Comparison of ENCODE assay signal across 20 mouse cellular contexts in genomic region chr5:112498921-112499917, GRCm38 (mm10). TPM values are rescaled to one million over a fixed set of nuclear protein-coding genes. Genes with fewer than 3 reads are reported as not detected.
DNase-seq lines count a peak whose midpoint lies in the region; ATAC-seq and TF ChIP-seq lines count a peak whose summit lies in the region.
"Had no signal": no experiment of that assay in that cellular context is flagged by ENCODE, and none has a peak within 500 bp of the region (broad histone marks: within the 10 kb centered on the region; RNA-seq: fewer than 3 reads in every experiment).

No protein-coding gene starts in this region.

- no peaks in the 10 kb centered on the region for H3K9me3 ChIP-seq in forebrain, embryonic 14.5 days (replicated peaks; ENCODE audit: control insufficient read depth, low read length)
- H3K9me3 ChIP-seq in forebrain, embryonic 11.5 days (ENCODE audit: control insufficient read depth, low read length) = no peaks in the 10 kb centered on the region
- H3K9me3 ChIP-seq in liver, embryonic 12.5 days (replicated peaks) = no peaks in the 10 kb centered on the region
- H3K9me3 ChIP-seq in liver, postnatal 0 days (ENCODE audit: low read length) = no peaks in the 10 kb centered on the region
- H3K9me3 ChIP-seq in embryonic facial prominence, embryonic 10.5 days = no peaks in the 10 kb centered on the region
- H3K9me3 ChIP-seq in midbrain, embryonic 14.5 days (ENCODE audit: control insufficient read depth, low read length) = no peaks in the 10 kb centered on the region
- H3K9me3 ChIP-seq: limb, embryonic 15.5 days had no signal

- H3K4me3 ChIP-seq in forebrain, embryonic 14.5 days (ENCODE audit: low read depth, low read length) = no peak overlapping the region
- no peak overlapping the region for H3K4me3 ChIP-seq in forebrain, embryonic 11.5 days (ENCODE audit: low read depth, low read length)
- no peak overlapping the region for H3K4me3 ChIP-seq in liver, embryonic 12.5 days
- H3K4me3 ChIP-seq in liver, postnatal 0 days (ENCODE audit: low read depth, low read length) = no peak overlapping the region
- H3K4me3 ChIP-seq in embryonic facial prominence, embryonic 10.5 days = no peak overlapping the region
- H3K4me3 ChIP-seq in midbrain, embryonic 14.5 days (replicated peaks; ENCODE audit: low read depth, low read length) = no peak overlapping the region
- H3K4me3 ChIP-seq: limb, embryonic 15.5 days had no signal

- TF ChIP-seq EP300 in liver, postnatal 0 days (IDR thresholded peaks at IDR 0.05; ENCODE audit: low read depth) = no peak

- 72% methylated on average over 13 of the region's 13 CpGs for WGBS in forebrain, embryonic 14.5 days
- WGBS in forebrain, embryonic 11.5 days = 76% methylated on average over 13 of the region's 13 CpGs
- WGBS in liver, embryonic 12.5 days (ENCODE audit: insufficient replicate concordance) = 38% methylated on average over 13 of the region's 13 CpGs
- WGBS in liver, postnatal 0 days (ENCODE audit: insufficient replicate concordance) = 50% methylated on average over 13 of the region's 13 CpGs
- WGBS in embryonic facial prominence, embryonic 10.5 days = 74% methylated on average over 13 of the region's 13 CpGs
- WGBS in midbrain, embryonic 14.5 days = 67% methylated on average over 13 of the region's 13 CpGs

- no peaks in the 10 kb centered on the region for H3K27me3 ChIP-seq in forebrain, embryonic 14.5 days (replicated peaks; ENCODE audit: control insufficient read depth, insufficient read depth, low read length)
- no peaks in the 10 kb centered on the region for H3K27me3 ChIP-seq in forebrain, embryonic 11.5 days (ENCODE audit: control insufficient read depth, insufficient read depth, low read length)
- no peaks in the 10 kb centered on the region for H3K27me3 ChIP-seq in liver, embryonic 12.5 days (replicated peaks)
- H3K27me3 ChIP-seq in liver, postnatal 0 days (ENCODE audit: insufficient read depth, low read length) = no peaks in the 10 kb centered on the region
- H3K27me3 ChIP-seq in embryonic facial prominence, embryonic 10.5 days (replicated peaks; ENCODE audit: low read depth, poor library complexity, severe bottlenecking) = no peaks in the 10 kb centered on the region; the same call in 1 of the 2 replicates
- H3K27me3 ChIP-seq in midbrain, embryonic 14.5 days (ENCODE audit: control insufficient read depth, insufficient read depth, low read length) = no peaks in the 10 kb centered on the region
- H3K27me3 ChIP-seq: limb, embryonic 15.5 days had no signal

- no peaks in the 10 kb centered on the region for H3K36me3 ChIP-seq in forebrain, embryonic 14.5 days (ENCODE audit: control insufficient read depth, insufficient read depth, low read length)
- no peaks in the 10 kb centered on the region for H3K36me3 ChIP-seq in forebrain, embryonic 11.5 days (ENCODE audit: control insufficient read depth, insufficient read depth, low read length)
- H3K36me3 ChIP-seq in liver, embryonic 12.5 days = no peaks in the 10 kb centered on the region
- H3K36me3 ChIP-seq in liver, postnatal 0 days (replicated peaks; ENCODE audit: insufficient read depth, low read length) = no peaks in the 10 kb centered on the region
- no peaks in the 10 kb centered on the region for H3K36me3 ChIP-seq in embryonic facial prominence, embryonic 10.5 days (replicated peaks)
- no peaks in the 10 kb centered on the region for H3K36me3 ChIP-seq in midbrain, embryonic 14.5 days (ENCODE audit: control insufficient read depth, insufficient read depth, low read length)
- H3K36me3 ChIP-seq: limb, embryonic 15.5 days had no signal

- H3K4me1 ChIP-seq in forebrain, embryonic 14.5 days (ENCODE audit: control insufficient read depth, insufficient read depth, low read length) = peaks cover 26% of the 10 kb centered on the region
- H3K4me1 ChIP-seq in forebrain, embryonic 11.5 days (replicated peaks; ENCODE audit: control insufficient read depth, insufficient read depth, low read length) = peaks cover 15% of the 10 kb centered on the region; the same call in 1 of the 2 replicates
- peaks cover 10% of the 10 kb centered on the region for H3K4me1 ChIP-seq in liver, embryonic 12.5 days
- no peaks in the 10 kb centered on the region for H3K4me1 ChIP-seq in liver, postnatal 0 days (ENCODE audit: insufficient read depth)
- H3K4me1 ChIP-seq in embryonic facial prominence, embryonic 10.5 days = peaks cover 29% of the 10 kb centered on the region
- peaks cover 31% of the 10 kb centered on the region for H3K4me1 ChIP-seq in midbrain, embryonic 14.5 days (ENCODE audit: control insufficient read depth, insufficient read depth, low read length)

- DNase-seq in forebrain, embryonic 14.5 days (ENCODE audit: low spot score) = no peak
- DNase-seq in forebrain, embryonic 11.5 days (ENCODE audit: low spot score) = no peak
- DNase-seq in liver, postnatal 0 days = no peak
- DNase-seq in embryonic facial prominence, embryonic 10.5 days (ENCODE audit: low spot score) = no peak
- no peak for DNase-seq in midbrain, embryonic 14.5 days
- no peak for DNase-seq in spleen, postnatal 4 days (ENCODE audit: low spot score in 2 of 2)
- no peak for DNase-seq in layer of hippocampus, postnatal 25 days (ENCODE audit: extremely low spot score in 1 of 2, low spot score in 1 of 2)
- DNase-seq: cerebellum, adult 9-10 months; gastrocnemius, postnatal 10 days; right cerebral cortex, postnatal 4 days had no signal

- TF ChIP-seq CTCF in liver, postnatal 0 days (IDR thresholded peaks at IDR 0.05; ENCODE audit: low read depth) = no peak

- ATAC-seq in forebrain, embryonic 14.5 days = no peak
- ATAC-seq in forebrain, embryonic 11.5 days (replicated peaks; ENCODE audit: low FRiP score) = no peak
- peak; percentile 84 for ATAC-seq in liver, embryonic 12.5 days
- no peak for ATAC-seq in liver, postnatal 0 days
- no peak for ATAC-seq in midbrain, embryonic 14.5 days (ENCODE audit: low FRiP score, low TSS enrichment)

- H3K9ac ChIP-seq in forebrain, embryonic 14.5 days (ENCODE audit: low read length) = no peak overlapping the region; the same call in 1 of the 2 replicates
- H3K9ac ChIP-seq in forebrain, embryonic 11.5 days (ENCODE audit: low read length) = no peak overlapping the region
- no peak overlapping the region for H3K9ac ChIP-seq in liver, embryonic 12.5 days
- H3K9ac ChIP-seq in liver, postnatal 0 days (replicated peaks) = no peak overlapping the region
- H3K9ac ChIP-seq in midbrain, embryonic 14.5 days (replicated peaks; ENCODE audit: low read length) = no peak overlapping the region
- H3K9ac ChIP-seq: hindbrain, embryonic 14.5 days; limb, embryonic 15.5 days had no signal

- no peak overlapping the region for H3K4me2 ChIP-seq in forebrain, embryonic 14.5 days (ENCODE audit: low read length)
- H3K4me2 ChIP-seq in forebrain, embryonic 11.5 days (ENCODE audit: low read depth, low read length, severe bottlenecking) = no peak overlapping the region
- H3K4me2 ChIP-seq in liver, embryonic 12.5 days = no peak overlapping the region; the same call in 1 of the 2 replicates
- no peak overlapping the region for H3K4me2 ChIP-seq in liver, postnatal 0 days (ENCODE audit: low read depth, low read length)
- no peak overlapping the region for H3K4me2 ChIP-seq in midbrain, embryonic 14.5 days (ENCODE audit: low read length)
- H3K4me2 ChIP-seq: hindbrain, embryonic 14.5 days; limb, embryonic 15.5 days had no signal

- H3K27ac ChIP-seq in forebrain, embryonic 14.5 days (ENCODE audit: low read depth, low read length) = 0 out of 2 replicates have a peak overlapping the region, but pooled peaks have one; percentile 83
- H3K27ac ChIP-seq in forebrain, embryonic 11.5 days (ENCODE audit: low read depth, low read length) = no peak overlapping the region
- H3K27ac ChIP-seq in liver, embryonic 12.5 days = no peak overlapping the region
- no peak overlapping the region for H3K27ac ChIP-seq in liver, postnatal 0 days (ENCODE audit: low read depth)
- peak overlapping the region; percentile 48; the same call in 1 of the 2 replicates for H3K27ac ChIP-seq in embryonic facial prominence, embryonic 10.5 days (replicated peaks)
- H3K27ac ChIP-seq in midbrain, embryonic 14.5 days (replicated peaks; ENCODE audit: low read depth, low read length) = 0 out of 2 replicates have a peak overlapping the region, but pooled peaks have one; percentile 46
- H3K27ac ChIP-seq: kidney, postnatal 0 days; limb, embryonic 15.5 days had no signal

RNA-seq across cellular contexts. Expression of gene Gm6588, which starts 50.0 kb away (rescaled TPM):
- 0.09 and 0.27 TPM in 2 replicates for polyA plus RNA-seq in forebrain, embryonic 14.5 days (2014; fragmentation: Nextera tagmentation; extraction: Ambion mirVana)
- not detected in 2 replicates for polyA plus RNA-seq in forebrain, embryonic 11.5 days (2014; fragmentation: Nextera tagmentation; extraction: Ambion mirVana)
- not detected in 2 replicates for polyA plus RNA-seq in liver, embryonic 12.5 days (2016; fragmentation: Nextera tagmentation; extraction: Ambion mirVana)
- not detected in 2 replicates for polyA plus RNA-seq in liver, postnatal 0 days (2015; fragmentation: Nextera tagmentation; extraction: Ambion mirVana)
- not detected in 2 replicates for polyA plus RNA-seq in embryonic facial prominence, embryonic 10.5 days (2016; fragmentation: Nextera tagmentation; extraction: Ambion mirVana)
- 0.26 and 0.61 TPM in 2 replicates for polyA plus RNA-seq in midbrain, embryonic 14.5 days (2014; fragmentation: Nextera tagmentation; extraction: Ambion mirVana)
- not detected for total RNA-seq in layer of hippocampus, postnatal 25 days (2021)
- total RNA-seq: adrenal gland, adult 18-20 months; gastrocnemius, postnatal 10 days; layer of hippocampus, adult 8-10 months; left cerebral cortex, postnatal 10 days had no signal
- polyA plus RNA-seq: embryonic facial prominence, embryonic 11.5 days; heart, embryonic 14.5 days; kidney, postnatal 0 days; urinary bladder, adult 2 months had no signal

Comparison
In these comparisons a context has a peak if more than half of its experiments do, and no peak if none do; other contexts are left out.
1. H3K27ac ChIP-seq: peak in forebrain, embryonic 14.5 days (single experiment), embryonic facial prominence, embryonic 10.5 days (single experiment) and midbrain, embryonic 14.5 days (single experiment); none in forebrain, embryonic 11.5 days (single experiment), liver, embryonic 12.5 days (single experiment) and liver, postnatal 0 days (single experiment).